Mouse (Mus musculus) C2C12 (cell line): ENCODE measurements around the gene F12.

Source experiments
- CTCF ChIP-seq: IDR thresholded peaks from one replicate; pipeline ENCODE4 v1.5.1; 2011; ENCODE audit not compliant: control insufficient read depth, insufficient read depth, insufficient read length
- FOSL1 ChIP-seq: IDR thresholded peaks from one replicate; pipeline ENCODE4 v1.8.0; 2011; ENCODE audit warnings: mild to moderate bottlenecking, low read length; ENCODE audit not compliant: poor library complexity, insufficient read depth, severe bottlenecking
- MAX ChIP-seq: IDR thresholded peaks from one replicate; pipeline ENCODE4 v1.6.1; 2011; ENCODE audit warnings: mild to moderate bottlenecking, control low read depth
- MYOD1 ChIP-seq: IDR thresholded peaks from one replicate; pipeline ENCODE4 v1.6.1; 2011; ENCODE audit warnings: low read depth; ENCODE audit not compliant: control insufficient read depth, insufficient read length
- USF1 ChIP-seq: IDR thresholded peaks from one replicate; pipeline ENCODE4 v1.6.1; 2011; ENCODE audit warnings: low read depth, mild to moderate bottlenecking, control low read depth, moderate library complexity

DNA sequence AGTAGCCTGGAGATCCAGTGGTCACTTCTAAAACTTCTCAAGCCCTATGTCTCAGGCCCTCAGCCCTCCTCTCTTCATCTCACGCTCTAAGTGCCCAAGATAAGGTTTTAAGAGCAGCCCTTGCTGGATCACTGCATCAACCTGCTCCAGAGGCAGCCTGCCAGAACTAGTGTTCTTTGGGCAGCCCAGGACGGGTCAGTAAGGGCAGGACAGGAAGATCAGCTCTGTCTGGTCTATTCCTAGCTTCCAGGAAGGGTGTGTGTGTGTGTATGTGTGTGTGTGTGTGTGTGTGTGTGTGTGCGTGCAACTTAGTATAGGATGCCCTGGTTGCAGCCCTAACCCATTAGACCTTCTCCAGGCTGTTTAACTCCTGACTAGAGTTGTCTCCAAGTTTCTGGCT is 56.4 kb downstream of the F12 start:
- no peak for TF ChIP-seq CTCF
- TF ChIP-seq MAX = no peak
- no peak for TF ChIP-seq FOSL1
- TF ChIP-seq MYOD1 = no peak
- no peak for TF ChIP-seq USF1
